Mouse (Mus musculus): Measurements from ENCODE around the gene Cfap44. TPM values are rescaled to one million over a fixed set of nuclear protein-coding genes. Genes with fewer than 3 reads are reported as not detected.

Gene Cfap44
- polyA plus RNA-seq, 1 experiment = not detected

DNA sequence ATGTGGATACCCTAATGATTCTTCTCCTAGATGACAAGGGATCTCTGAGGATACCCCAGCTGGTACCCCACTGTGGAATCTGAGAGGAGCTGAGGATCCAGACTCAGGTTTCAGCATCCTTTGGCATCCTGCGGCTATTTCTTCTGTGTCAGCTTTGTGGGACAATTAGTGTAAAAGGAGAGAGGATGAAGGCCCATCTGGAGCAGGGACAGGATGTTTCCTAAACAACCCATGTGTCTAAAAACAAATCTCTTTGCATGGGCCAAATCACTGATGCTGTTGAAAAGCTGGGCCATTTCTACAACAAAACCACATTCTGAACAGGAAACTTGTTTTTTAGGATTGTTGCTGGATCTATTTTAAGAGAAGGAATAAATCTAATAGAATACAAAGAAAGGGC lies 110.6 kb downstream of the Cfap44 start:
- Histone ChIP-seq H3K4me3 (replicated peaks; ENCODE audit: control insufficient read depth, low read depth, low read length) (no peak overlapping the region), H3K4me1 (ENCODE audit: control insufficient read depth, insufficient read depth, low read length) (no peaks in the 10 kb centered on the region; the same call in 1 of the 2 replicates), H3K27ac (ENCODE audit: control insufficient read depth, insufficient read depth, low read depth, low read length, poor library complexity) (no peak overlapping the region)
- no peak for TF ChIP-seq POLR2A (IDR thresholded peaks at IDR 0.05; ENCODE audit: borderline replicate concordance, control insufficient read depth, low read depth, low read length)
- 92% methylated on average over 1 of the region's 1 CpGs for WGBS

DNA sequence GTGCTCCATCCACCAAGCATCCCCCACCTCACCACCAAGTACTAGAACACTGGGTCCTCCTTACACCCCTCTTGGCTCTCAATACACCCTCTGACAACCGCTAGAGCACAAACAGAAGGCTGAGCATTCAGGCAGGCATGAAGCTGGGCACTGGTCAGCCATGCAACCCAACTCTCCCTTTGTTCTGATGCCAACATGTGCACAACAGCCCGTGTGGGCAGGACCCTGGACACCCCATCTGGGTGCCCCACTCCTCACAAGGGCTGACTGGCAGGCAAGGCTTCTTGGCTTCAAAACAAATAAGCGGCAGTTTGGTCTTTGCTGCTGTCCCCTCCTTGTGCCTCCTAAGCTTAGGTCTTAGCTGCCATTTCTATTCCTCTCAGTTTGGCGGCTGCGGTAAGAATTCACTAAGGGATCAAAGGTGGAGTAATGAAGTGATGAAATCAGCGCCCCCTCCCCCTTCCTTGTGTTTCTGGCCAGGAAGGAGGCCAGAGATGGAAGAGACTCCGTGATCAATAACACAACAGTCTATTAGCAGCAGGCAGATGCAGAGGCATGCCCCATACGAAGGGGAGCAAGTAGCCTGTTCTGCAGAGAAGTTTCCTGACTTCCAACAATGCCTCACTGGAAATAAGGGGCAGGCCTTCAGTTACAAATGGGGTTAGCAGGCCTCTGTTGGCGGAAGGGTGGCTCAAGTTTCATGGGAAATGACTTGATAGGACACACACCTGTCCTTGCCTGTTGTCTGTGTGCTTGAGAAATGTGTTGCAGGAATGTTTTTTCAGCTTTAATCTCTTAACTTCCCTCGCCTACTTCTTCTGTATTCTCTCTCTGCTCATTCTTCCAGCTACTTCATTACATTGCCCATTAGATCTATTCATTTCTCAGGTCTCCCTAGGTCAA lies 112.7 kb downstream of the Cfap44 start:
- Histone ChIP-seq H3K4me3 (replicated peaks; ENCODE audit: control insufficient read depth, low read depth, low read length) (no peak overlapping the region), H3K4me1 (ENCODE audit: control insufficient read depth, insufficient read depth, low read length) (no peaks in the 10 kb centered on the region; the same call in 1 of the 2 replicates), H3K27ac (ENCODE audit: control insufficient read depth, insufficient read depth, low read depth, low read length, poor library complexity) (no peak overlapping the region)
- TF ChIP-seq POLR2A (IDR thresholded peaks at IDR 0.05; ENCODE audit: borderline replicate concordance, control insufficient read depth, low read depth, low read length) = no peak
- no peak for TF ChIP-seq CTCF (IDR thresholded peaks at IDR 0.05; ENCODE audit: control insufficient read depth, insufficient read depth, low read length)
- WGBS = 75% methylated on average over 10 of the region's 10 CpGs

DNA sequence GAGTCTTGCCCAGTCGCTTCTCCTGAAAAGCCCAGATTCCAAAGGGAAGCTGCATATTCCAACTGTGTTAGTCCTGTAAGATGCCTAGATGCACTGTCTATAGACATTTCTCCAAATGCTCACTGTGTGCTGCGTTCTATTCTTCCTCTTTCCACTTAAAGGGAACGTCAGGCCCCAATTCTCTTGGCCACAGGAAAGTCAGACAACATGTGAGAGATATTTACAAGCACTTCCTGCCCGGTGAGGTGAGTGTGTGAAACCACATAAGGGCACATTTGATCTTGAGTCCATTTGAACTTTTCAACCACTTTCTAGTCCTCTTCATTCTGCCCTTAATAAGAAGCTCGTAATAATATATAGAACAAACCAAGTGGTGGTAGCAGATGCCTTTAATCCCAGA lies 113.4 kb downstream of the Cfap44 start:
- H3K4me3 ChIP-seq (replicated peaks; ENCODE audit: control insufficient read depth, low read depth, low read length) = no peak overlapping the region
- no peak for TF ChIP-seq POLR2A (IDR thresholded peaks at IDR 0.05; ENCODE audit: borderline replicate concordance, control insufficient read depth, low read depth, low read length)
- TF ChIP-seq CTCF (IDR thresholded peaks at IDR 0.05; ENCODE audit: control insufficient read depth, insufficient read depth, low read length) = no peak
- 23% methylated on average over 5 of the region's 5 CpGs for whole genome bisulfite sequencing
- H3K4me1 ChIP-seq (ENCODE audit: control insufficient read depth, insufficient read depth, low read length) = no peaks in the 10 kb centered on the region; the same call in 1 of the 2 replicates
- H3K27ac ChIP-seq (ENCODE audit: control insufficient read depth, insufficient read depth, low read depth, low read length, poor library complexity) = no peak overlapping the region

DNA sequence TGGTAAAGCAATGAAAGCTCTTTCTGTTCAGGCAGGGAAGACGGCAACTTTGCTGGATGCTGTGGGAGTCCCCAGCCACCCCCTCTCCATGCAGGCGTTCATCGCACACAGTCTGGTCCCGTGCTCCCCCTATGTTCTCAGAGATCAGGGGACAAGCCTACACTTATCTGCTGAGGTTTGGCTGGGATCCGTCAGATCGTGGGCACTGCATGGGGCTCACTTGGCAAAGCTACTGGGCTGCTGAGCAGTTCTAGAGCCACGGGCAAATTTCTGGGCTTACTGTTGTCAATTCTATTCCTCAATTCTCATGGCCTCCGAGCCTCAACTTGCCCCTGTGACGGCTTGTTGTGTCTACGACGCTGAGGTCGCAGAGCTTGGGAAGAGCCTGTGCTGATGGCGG lies 114.2 kb downstream of the Cfap44 start:
- H3K4me3 ChIP-seq (replicated peaks; ENCODE audit: control insufficient read depth, low read depth, low read length) = no peak overlapping the region
- TF ChIP-seq CTCF (IDR thresholded peaks at IDR 0.05; ENCODE audit: control insufficient read depth, insufficient read depth, low read length) (no peak), POLR2A (IDR thresholded peaks at IDR 0.05; ENCODE audit: borderline replicate concordance, control insufficient read depth, low read depth, low read length) (no peak)
- 58% methylated on average over 13 of the region's 13 CpGs for WGBS
- no peak overlapping the region for H3K27ac ChIP-seq (ENCODE audit: control insufficient read depth, insufficient read depth, low read depth, low read length, poor library complexity)
- H3K4me1 ChIP-seq (ENCODE audit: control insufficient read depth, insufficient read depth, low read length) = no peaks in the 10 kb centered on the region; the same call in 1 of the 2 replicates

DNA sequence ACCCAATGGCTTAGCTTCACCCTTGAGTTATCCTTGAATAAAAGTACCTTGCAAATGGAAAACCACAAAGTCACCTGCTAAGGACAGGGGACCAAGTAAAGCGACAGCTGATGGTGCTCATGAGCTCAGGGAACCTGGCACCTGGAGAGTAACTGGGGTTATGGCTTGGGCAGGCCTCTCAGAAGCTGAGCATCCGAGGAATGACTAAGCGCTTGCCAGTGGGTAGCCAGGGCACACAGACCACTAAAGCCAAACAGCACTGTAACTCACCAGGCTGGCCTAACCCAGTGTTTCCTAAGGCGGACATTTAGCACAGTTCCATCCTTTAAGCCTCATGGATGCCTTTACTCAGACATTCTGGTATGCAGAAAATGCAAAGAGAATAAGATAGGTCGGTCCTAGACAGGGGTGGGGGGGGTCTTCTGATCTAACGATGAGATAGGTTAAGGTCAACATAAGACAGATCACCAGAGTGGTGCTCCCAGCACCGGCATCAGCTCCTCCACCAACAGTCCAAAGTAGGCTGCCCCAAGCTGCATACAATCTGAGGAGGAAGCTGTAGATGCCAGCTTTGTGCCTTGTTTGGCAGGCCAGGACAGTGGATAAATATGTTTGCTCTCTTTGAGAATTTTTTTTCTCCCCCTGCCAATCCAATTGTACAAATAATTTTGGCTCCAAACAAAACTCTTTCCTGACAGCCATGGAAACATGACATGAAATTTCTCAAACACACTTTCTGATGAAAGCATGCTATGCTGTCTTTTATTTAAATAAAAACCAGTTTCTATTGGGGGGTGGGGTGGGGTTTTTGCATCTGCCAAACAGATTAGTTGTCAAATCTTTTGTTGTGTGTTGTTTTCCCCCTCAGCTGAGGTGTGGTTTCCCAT lies 115.1 kb downstream of the Cfap44 start:
- WGBS = 73% methylated on average over 7 of the region's 7 CpGs
- H3K4me1 ChIP-seq (ENCODE audit: control insufficient read depth, insufficient read depth, low read length) = no peaks in the 10 kb centered on the region; the same call in 1 of the 2 replicates
- TF ChIP-seq CTCF (IDR thresholded peaks at IDR 0.05; ENCODE audit: control insufficient read depth, insufficient read depth, low read length) = no peak
- TF ChIP-seq POLR2A (IDR thresholded peaks at IDR 0.05; ENCODE audit: borderline replicate concordance, control insufficient read depth, low read depth, low read length) = no peak
- H3K4me3 ChIP-seq (replicated peaks; ENCODE audit: control insufficient read depth, low read depth, low read length) = no peak overlapping the region
- H3K27ac ChIP-seq (ENCODE audit: control insufficient read depth, insufficient read depth, low read depth, low read length, poor library complexity) = no peak overlapping the region

DNA sequence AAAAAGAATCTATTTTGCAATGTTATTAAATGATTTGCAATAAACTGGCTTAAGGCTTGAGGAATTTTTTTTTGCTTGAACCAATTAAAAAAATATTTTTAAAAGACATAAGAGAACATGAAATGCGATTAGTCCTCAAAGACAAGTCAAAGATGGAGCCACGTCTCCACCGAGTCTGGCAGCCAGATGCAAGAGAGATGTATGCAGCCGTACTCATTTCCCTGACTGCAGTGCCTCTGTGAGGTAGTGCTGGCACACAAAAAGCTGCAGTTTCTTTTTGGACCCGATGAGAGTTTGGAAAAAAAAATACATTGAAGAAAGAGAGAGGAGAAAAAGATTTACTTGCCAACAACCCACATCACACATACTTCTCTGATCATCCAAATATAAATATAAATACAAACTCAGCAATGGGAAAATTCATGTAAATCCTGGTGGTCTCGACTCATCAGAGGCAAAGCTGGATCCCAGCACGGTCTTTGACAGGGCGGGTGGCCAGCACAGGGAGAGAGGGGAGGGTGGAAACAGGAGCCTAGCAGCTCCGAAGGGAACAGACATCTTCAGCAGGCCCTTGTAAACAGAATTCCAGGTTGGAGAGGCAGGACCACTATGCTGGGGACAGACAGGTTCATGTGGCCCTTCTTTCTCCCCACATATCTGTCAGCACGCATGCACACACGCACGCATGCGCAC lies 116.1 kb downstream of the Cfap44 start:
- Histone ChIP-seq H3K4me1 (ENCODE audit: control insufficient read depth, insufficient read depth, low read length) (no peaks in the 10 kb centered on the region; the same call in 1 of the 2 replicates), H3K27ac (ENCODE audit: control insufficient read depth, insufficient read depth, low read depth, low read length, poor library complexity) (no peak overlapping the region), H3K4me3 (replicated peaks; ENCODE audit: control insufficient read depth, low read depth, low read length) (no peak overlapping the region)
- WGBS = 83% methylated on average over 13 of the region's 13 CpGs
- TF ChIP-seq CTCF (IDR thresholded peaks at IDR 0.05; ENCODE audit: control insufficient read depth, insufficient read depth, low read length) = no peak
- TF ChIP-seq POLR2A (IDR thresholded peaks at IDR 0.05; ENCODE audit: borderline replicate concordance, control insufficient read depth, low read depth, low read length) = no peak

DNA sequence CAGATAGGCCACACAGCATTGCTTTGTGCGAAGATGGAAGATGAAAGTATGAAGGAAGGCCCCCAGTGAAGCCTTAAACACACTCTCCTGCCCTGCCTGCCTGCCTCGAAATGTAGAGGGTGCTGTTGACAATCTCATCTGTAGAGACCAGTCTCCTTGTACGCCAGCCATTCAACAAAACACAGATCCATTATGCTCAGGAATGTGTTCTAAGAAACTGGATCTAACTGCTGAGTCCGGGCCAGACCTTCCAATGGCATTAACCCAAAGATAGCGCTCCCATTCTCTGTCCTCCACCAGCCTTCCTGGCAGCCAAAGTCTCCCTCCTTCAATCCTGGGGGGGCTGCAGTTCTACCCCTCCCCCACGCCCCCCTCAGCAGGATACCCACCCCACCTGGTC lies 121.9 kb downstream of the Cfap44 start:
- 76% methylated on average over 6 of the region's 6 CpGs for WGBS
- Histone ChIP-seq H3K4me1 (ENCODE audit: control insufficient read depth, insufficient read depth, low read length) (no peaks in the 10 kb centered on the region), H3K27ac (ENCODE audit: control insufficient read depth, insufficient read depth, low read depth, low read length, poor library complexity) (no peak overlapping the region), H3K4me3 (replicated peaks; ENCODE audit: control insufficient read depth, low read depth, low read length) (no peak overlapping the region)
- no peak for TF ChIP-seq CTCF (IDR thresholded peaks at IDR 0.05; ENCODE audit: control insufficient read depth, insufficient read depth, low read length)
- TF ChIP-seq POLR2A (IDR thresholded peaks at IDR 0.05; ENCODE audit: borderline replicate concordance, control insufficient read depth, low read depth, low read length) = no peak
